Mouse (Mus musculus) midbrain, embryonic 15.5 days (tissue): ENCODE measurements around the gene Ddx56. TPM values are rescaled to one million over a fixed set of nuclear protein-coding genes. Genes with fewer than 3 reads are reported as not detected.
"Not testable (repeated sequence)": the region's sequence is repeated elsewhere in the genome, so short reads cannot be mapped to it uniquely, and the experiment has no call there.

Experiments
- ATAC-seq: fragments of 200-750 bp; cut with Nextera tagmentation; replicated peaks from 2 replicates; pipeline ENCODE4 v1.8.0; 2017; ENCODE audit warnings: moderate TSS enrichment
- H3K27ac ChIP-seq: fragments of 300-500 bp; sonication (generic); 2 replicates; pipeline ENCODE4 v1.5.1; 2015; ENCODE audit warnings: mild to moderate bottlenecking, inconsistent platforms
- H3K27me3 ChIP-seq: fragments of 300-500 bp; sonication (generic); replicated peaks from 2 replicates; pipeline ENCODE4 v1.6.1; 2015; ENCODE audit warnings: inconsistent platforms
- H3K36me3 ChIP-seq: fragments of 300-500 bp; sonication (generic); replicated peaks from 2 replicates; pipeline ENCODE4 v1.6.1; 2015; ENCODE audit warnings: inconsistent platforms
- H3K4me1 ChIP-seq: fragments of 300-500 bp; sonication (generic); 2 replicates; pipeline ENCODE4 v1.6.1; 2015; ENCODE audit warnings: inconsistent platforms
- H3K4me2 ChIP-seq: fragments of 300-500 bp; sonication (generic); 2 replicates; pipeline ENCODE4 v1.6.1; 2015; ENCODE audit warnings: inconsistent platforms, mild to moderate bottlenecking, moderate library complexity
- H3K4me3 ChIP-seq: fragments of 300-500 bp; sonication (generic); 2 replicates; pipeline ENCODE4 v1.5.1; 2015; ENCODE audit warnings: mild to moderate bottlenecking, inconsistent platforms
- H3K9ac ChIP-seq: fragments of 300-500 bp; sonication (generic); 2 replicates; pipeline ENCODE4 v1.6.1; 2015; ENCODE audit warnings: mild to moderate bottlenecking, inconsistent platforms
- H3K9me3 ChIP-seq: fragments of 300-500 bp; sonication (generic); 2 replicates; pipeline ENCODE4 v1.6.1; 2016; ENCODE audit warnings: inconsistent platforms
- WGBS: fragments of 180-500 bp; shearing (Covaris S2); methylation state at CpG from one replicate; pipeline ENCODE4 v1.1.7; 2015; ENCODE audit warnings: mixed read lengths; 5-methylcytosine and 5-hydroxymethylcytosine counted together
- polyA plus RNA-seq: library from polyadenylated mRNA; unstranded; fragments of >200 nt; fragmentation: Nextera tagmentation; extraction: Ambion mirVana; gene quantifications from 2 replicates; pipeline ENCODE4 v1.2.1, GENCODE M21; 2015

Ddx56 gene
- polyA plus RNA-seq, 1 experiment from 2014 or later: 71.4 TPM

GRCm38 (mm10) chr11:6259413-6259812, 8.2 kb downstream of the Ddx56 start:
- Histone ChIP-seq H3K36me3 (peaks cover 54% of the 10 kb centered on the region), H3K9ac (no peak overlapping the region), H3K4me3 (no peak overlapping the region), H3K4me1 (no peaks in the 10 kb centered on the region), H3K4me2 (no peak overlapping the region), H3K27me3 (no peaks in the 10 kb centered on the region), H3K9me3 (no peaks in the 10 kb centered on the region), H3K27ac (no peak overlapping the region)
- ATAC-seq: no peak
- 94% methylated on average over 7 of the region's 7 CpGs for WGBS

- Histone ChIP-seq H3K4me1 (no peaks in the 10 kb centered on the region), H3K36me3 (peaks cover 32% of the 10 kb centered on the region; the same call in 1 of the 2 replicates), H3K27me3 (no peaks in the 10 kb centered on the region), H3K4me2 (no peak overlapping the region), H3K4me3 (no peak overlapping the region), H3K9me3 (no peaks in the 10 kb centered on the region), H3K27ac (no peak overlapping the region), H3K9ac (no peak overlapping the region)
- peak; percentile 40; the same call in 1 of the 2 replicates for ATAC-seq
- 74% methylated on average over 6 of the region's 6 CpGs for WGBS
These were observed 11.0 kb downstream of the Ddx56 start for GRCm38 (mm10) chr11:6256490-6257072.

GRCm38 (mm10) chr11:6254602-6255001, 13.0 kb downstream of the Ddx56 start:
- 98% methylated on average over 2 of the region's 2 CpGs for WGBS
- not testable (repeated sequence) for H3K27me3 ChIP-seq, H3K4me2 ChIP-seq, H3K9ac ChIP-seq, H3K9me3 ChIP-seq, ATAC-seq, H3K4me1 ChIP-seq, H3K27ac ChIP-seq, H3K4me3 ChIP-seq
- H3K36me3 ChIP-seq: peaks cover 18% of the 10 kb centered on the region; the same call in 1 of the 2 replicates

- no peaks in the 10 kb centered on the region; the same call in 1 of the 2 replicates for H3K36me3 ChIP-seq
- H3K27me3 ChIP-seq: no peaks in the 10 kb centered on the region
- H3K4me3 ChIP-seq: no peak overlapping the region
- H3K9me3 ChIP-seq: no peaks in the 10 kb centered on the region
- no peak overlapping the region for H3K27ac ChIP-seq
- no peak overlapping the region for H3K9ac ChIP-seq
- no peak for ATAC-seq
- H3K4me1 ChIP-seq: no peaks in the 10 kb centered on the region
- no peak overlapping the region for H3K4me2 ChIP-seq
- WGBS: 91% methylated on average over 4 of the region's 4 CpGs
These were observed 14.7 kb downstream of the Ddx56 start for GRCm38 (mm10) chr11:6252824-6253223.

- H3K4me2 ChIP-seq: no peak overlapping the region
- no peak for ATAC-seq
- WGBS: 94% methylated on average over 5 of the region's 5 CpGs
These were observed 15.3 kb downstream of the Ddx56 start for GRCm38 (mm10) chr11:6252248-6252647.

GRCm38 (mm10) chr11:6244707-6245106, 22.9 kb downstream of the Ddx56 start:
- H3K27ac ChIP-seq: no peak overlapping the region
- ATAC-seq: no peak

More at GRCm38 (mm10) chr11:6252248-6252647, 15.3 kb downstream of the Ddx56 start:
- Histone ChIP-seq H3K9me3 (no peaks in the 10 kb centered on the region), H3K27me3 (no peaks in the 10 kb centered on the region), H3K9ac (no peak overlapping the region), H3K27ac (no peak overlapping the region), H3K4me1 (no peaks in the 10 kb centered on the region), H3K36me3 (no peaks in the 10 kb centered on the region), H3K4me3 (no peak overlapping the region)

GRCm38 (mm10) chr11:6233025-6233424, 34.5 kb downstream of the Ddx56 start:
- Histone ChIP-seq H3K9me3 (no peaks in the 10 kb centered on the region; the same call in 1 of the 2 replicates), H3K4me1 (no peaks in the 10 kb centered on the region), H3K27ac (no peak overlapping the region), H3K36me3 (no peaks in the 10 kb centered on the region), H3K4me3 (no peak overlapping the region), H3K9ac (no peak overlapping the region), H3K27me3 (no peaks in the 10 kb centered on the region), H3K4me2 (no peak overlapping the region)
- no peak for ATAC-seq
- WGBS: 92% methylated on average over 4 of the region's 4 CpGs

More at GRCm38 (mm10) chr11:6244707-6245106, 22.9 kb downstream of the Ddx56 start:
- H3K4me3 ChIP-seq: no peak overlapping the region
- H3K4me2 ChIP-seq: no peak overlapping the region
- no peaks in the 10 kb centered on the region for H3K4me1 ChIP-seq
- no peaks in the 10 kb centered on the region for H3K27me3 ChIP-seq
- WGBS: 41% methylated on average over 19 of the region's 19 CpGs
- no peak overlapping the region for H3K9ac ChIP-seq
- H3K36me3 ChIP-seq: no peaks in the 10 kb centered on the region
- no peaks in the 10 kb centered on the region for H3K9me3 ChIP-seq

GRCm38 (mm10) chr11:6230012-6230411, 37.6 kb downstream of the Ddx56 start, which contains the start of gene Npc1l1:
TSS of gene Npc1l1 (minus strand) at chr11:6230143.
- no peak for ATAC-seq
- H3K9ac ChIP-seq: no peak within 1 kb of the TSS
- no peak within 1 kb of the TSS for H3K27ac ChIP-seq
- no peaks in the 10 kb centered on the region for H3K27me3 ChIP-seq
- H3K36me3 ChIP-seq: no peaks in the 10 kb centered on the region
- H3K4me3 ChIP-seq: no peak within 1 kb of the TSS
- H3K9me3 ChIP-seq: no peaks in the 10 kb centered on the region; the same call in 1 of the 2 replicates
- 90% methylated on average over 7 of the region's 7 CpGs for WGBS
- no peaks in the 10 kb centered on the region for H3K4me1 ChIP-seq
- no peak within 1 kb of the TSS for H3K4me2 ChIP-seq

- Histone ChIP-seq H3K9me3 (no peaks in the 10 kb centered on the region), H3K36me3 (no peaks in the 10 kb centered on the region), H3K27me3 (no peaks in the 10 kb centered on the region), H3K27ac (no peak overlapping the region), H3K4me3 (no peak overlapping the region), H3K9ac (no peak overlapping the region), H3K4me2 (no peak overlapping the region), H3K4me1 (no peaks in the 10 kb centered on the region)
- no peak for ATAC-seq
- WGBS: 83% methylated on average over 14 of the region's 14 CpGs
These were observed 42.9 kb downstream of the Ddx56 start for GRCm38 (mm10) chr11:6224541-6225229.

- Histone ChIP-seq H3K9ac (no peak overlapping the region), H3K36me3 (no peaks in the 10 kb centered on the region), H3K4me1 (no peaks in the 10 kb centered on the region), H3K4me2 (no peak overlapping the region), H3K9me3 (no peaks in the 10 kb centered on the region), H3K27ac (no peak overlapping the region), H3K4me3 (no peak overlapping the region), H3K27me3 (no peaks in the 10 kb centered on the region)
- WGBS: 89% methylated on average over 10 of the region's 10 CpGs
- ATAC-seq: no peak
These were observed 45.4 kb downstream of the Ddx56 start for GRCm38 (mm10) chr11:6222187-6222586.

GRCm38 (mm10) chr11:6219967-6220366, 47.6 kb downstream of the Ddx56 start:
- 72% methylated on average over 6 of the region's 6 CpGs for WGBS
- H3K4me3 ChIP-seq: no peak overlapping the region
- H3K9me3 ChIP-seq: no peaks in the 10 kb centered on the region
- no peak for ATAC-seq
- no peaks in the 10 kb centered on the region for H3K4me1 ChIP-seq
- H3K27ac ChIP-seq: no peak overlapping the region
- no peaks in the 10 kb centered on the region for H3K27me3 ChIP-seq
- no peak overlapping the region for H3K4me2 ChIP-seq
- H3K36me3 ChIP-seq: no peaks in the 10 kb centered on the region
- no peak overlapping the region for H3K9ac ChIP-seq

GRCm38 (mm10) chr11:6218189-6218896, 49.2 kb downstream of the Ddx56 start:
- no peak overlapping the region for H3K9ac ChIP-seq
- no peak overlapping the region for H3K4me2 ChIP-seq
- H3K4me1 ChIP-seq: no peaks in the 10 kb centered on the region
- no peak for ATAC-seq
- WGBS: 84% methylated on average over 11 of the region's 11 CpGs
- no peaks in the 10 kb centered on the region for H3K36me3 ChIP-seq
- no peaks in the 10 kb centered on the region for H3K27me3 ChIP-seq
- no peak overlapping the region for H3K4me3 ChIP-seq
- H3K9me3 ChIP-seq: no peaks in the 10 kb centered on the region
- no peak overlapping the region for H3K27ac ChIP-seq
